Mouse (Mus musculus): ENCODE measurements around the gene Kcnn1.

Gene Kcnn1

GRCm38 (mm10) chr8:70795370-70795769, 67.7 kb downstream of the Kcnn1 start:
- DNase-seq (ENCODE audit: low read depth in 2 of 2, low spot score in 2 of 2), result no peak

DNA sequence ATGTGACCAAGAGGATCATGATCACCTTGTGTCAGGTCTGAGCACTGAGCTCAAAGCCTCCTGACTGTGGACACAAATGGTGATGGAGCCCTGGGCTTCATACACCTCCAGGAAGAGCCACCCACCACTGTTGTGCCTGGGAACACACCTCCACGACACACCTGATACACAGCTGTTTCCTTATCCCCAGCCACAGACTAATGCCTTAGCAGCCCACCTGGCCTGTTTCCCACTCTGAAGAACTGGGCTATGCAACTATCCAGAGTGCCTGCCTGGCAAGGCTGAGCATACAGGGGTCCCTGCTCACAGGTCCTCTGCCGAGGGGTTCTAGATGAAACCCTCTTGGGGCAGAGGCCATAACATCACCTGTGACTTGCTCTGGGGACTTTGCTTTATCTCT, 68.8 kb downstream of the Kcnn1 start:
- DNase-seq (ENCODE audit: low read depth in 2 of 2, low spot score in 2 of 2), result no peak

GRCm38 (mm10) chr8:70792700-70793099, 70.4 kb downstream of the Kcnn1 start:
- DNase-seq (ENCODE audit: low read depth in 2 of 2, low spot score in 2 of 2), result no peak
